Mouse (Mus musculus) heart, postnatal 25 days (tissue): ENCODE data around the gene Zbtb12. TPM values are rescaled to one million over a fixed set of nuclear protein-coding genes. Genes with fewer than 3 reads are reported as not detected.
"Not testable (repeated sequence)": the region's sequence is repeated elsewhere in the genome, so short reads cannot be mapped to it uniquely, and the experiment has no call there.

Experiments used
- DNase-seq: peaks from one replicate; pipeline ENCODE4 v3.0.0; 2022; ENCODE audit warnings: low spot score
- intact Hi-C: fragments of 180-260 bp; cut with DNase I; formaldehyde crosslinking; loops from one replicate; pipeline ENCODE4 v1.15.1; 2025
- total RNA-seq, 2 experiments: library from RNA; stranded (reverse); gene quantifications; 2 replicates each; pipeline ENCODE4 v1.2.3; 2021

Gene Zbtb12
- total RNA-seq, 2 experiments from 2014 or later = 6.4 to 7.4 TPM

DNA sequence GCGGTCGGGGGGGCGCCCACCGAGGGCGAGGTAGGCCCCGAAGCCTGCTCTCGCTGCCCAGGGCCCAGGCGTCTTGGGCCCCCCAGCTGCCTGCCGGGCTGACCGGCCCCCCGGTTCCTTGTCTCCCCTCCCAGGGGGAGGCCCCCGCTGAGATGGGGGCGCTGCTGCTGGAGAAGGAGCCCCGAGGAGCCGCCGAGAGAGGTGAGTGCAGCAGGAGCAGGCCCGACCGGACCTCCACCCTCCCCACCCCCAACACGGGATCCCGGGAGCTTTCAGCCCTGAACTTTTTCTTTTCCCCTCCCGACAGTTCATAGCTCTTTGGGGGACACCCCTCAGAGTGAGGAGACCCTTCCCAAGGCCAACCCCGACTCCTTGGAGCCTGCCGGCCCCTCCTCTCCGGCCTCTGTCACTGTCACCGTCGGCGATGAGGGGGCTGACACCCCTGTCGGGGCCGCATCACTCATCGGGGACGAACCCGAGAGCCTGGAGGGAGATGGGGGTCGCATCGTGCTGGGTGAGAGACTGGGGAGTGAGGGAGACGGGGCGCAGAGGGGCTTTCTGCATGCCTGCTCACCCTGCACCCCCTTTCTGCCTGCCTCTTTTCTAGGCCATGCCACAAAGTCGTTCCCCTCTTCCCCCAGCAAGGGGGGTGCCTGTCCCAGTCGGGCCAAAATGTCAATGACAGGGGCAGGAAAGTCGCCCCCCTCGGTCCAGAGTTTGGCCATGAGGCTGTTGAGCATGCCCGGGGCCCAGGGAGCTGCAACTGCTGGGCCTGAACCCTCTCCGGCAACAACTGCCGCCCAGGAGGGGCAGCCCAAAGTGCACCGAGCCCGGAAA is 20.0 kb downstream of the Zbtb12 start:
- intact Hi-C loops = no loop called here
- no peak for DNase-seq

- intact Hi-C loops = no loop called here
- no peak for DNase-seq
Observed at GRCm38 (mm10) chr17:34899890-34900243, 20.6 kb downstream of the Zbtb12 start.

DNA sequence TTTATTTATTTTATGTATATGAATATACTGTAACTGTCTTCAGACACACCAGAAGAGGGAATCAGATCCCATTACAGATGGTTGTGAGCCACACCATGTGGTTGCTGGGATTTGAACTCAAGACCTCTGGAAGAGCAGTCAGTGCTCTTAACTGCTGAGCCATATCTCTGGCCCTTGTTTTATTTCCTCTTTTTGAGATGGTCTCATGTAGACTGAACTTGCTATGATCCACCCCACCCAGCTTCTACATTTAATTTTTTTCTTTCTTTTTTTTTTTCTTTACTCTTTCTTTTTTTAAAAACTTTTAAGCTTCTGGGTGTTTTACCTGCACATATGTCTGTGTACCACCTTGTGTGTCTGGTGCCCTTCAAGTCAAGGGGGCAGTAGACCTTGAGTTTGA is 21.5 kb downstream of the Zbtb12 start:
- DNase-seq, intact Hi-C loops: not testable (repeated sequence)

DNA sequence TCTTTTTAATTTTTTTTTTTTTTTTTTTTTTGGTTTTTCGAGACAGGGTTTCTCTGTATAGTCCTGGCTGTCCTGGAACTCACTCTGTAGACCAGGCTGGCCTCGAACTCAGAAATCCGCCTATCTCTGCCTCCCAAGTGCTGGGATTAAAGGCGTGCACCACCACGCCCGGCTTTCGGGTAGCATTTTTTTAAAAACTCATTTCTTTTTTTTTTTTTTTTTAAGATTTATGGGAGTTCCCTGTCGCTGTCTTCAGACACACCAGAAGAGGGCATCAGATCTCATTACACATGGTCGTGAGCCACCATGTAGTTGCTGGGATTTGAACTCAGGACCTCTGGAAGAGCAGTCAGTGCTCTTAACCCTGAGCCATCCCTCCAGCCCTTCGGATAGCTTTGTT is 22.7 kb downstream of the Zbtb12 start:
- DNase-seq, intact Hi-C loops: not testable (repeated sequence)

DNA sequence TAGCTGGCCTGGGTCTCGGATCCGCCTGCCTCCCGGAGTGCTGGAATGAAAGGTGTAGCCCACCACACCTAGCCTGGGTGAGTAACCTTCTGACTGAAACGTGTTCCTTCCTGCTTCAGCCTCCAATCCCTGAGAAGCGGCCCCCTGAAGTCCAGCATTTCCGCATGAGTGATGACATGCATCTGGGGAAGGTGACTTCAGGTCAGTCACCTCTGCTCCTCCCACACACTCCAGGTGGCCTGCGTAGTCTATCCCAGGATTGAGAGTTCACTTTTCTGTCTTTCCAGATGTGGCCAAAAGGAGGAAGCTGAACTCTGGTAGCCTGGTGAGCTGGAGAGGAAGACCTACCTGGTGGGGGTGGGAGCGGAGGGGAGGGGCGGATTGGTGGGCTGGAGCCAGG is 23.6 kb downstream of the Zbtb12 start:
- intact Hi-C loops = no loop called here
- no peak for DNase-seq

DNA sequence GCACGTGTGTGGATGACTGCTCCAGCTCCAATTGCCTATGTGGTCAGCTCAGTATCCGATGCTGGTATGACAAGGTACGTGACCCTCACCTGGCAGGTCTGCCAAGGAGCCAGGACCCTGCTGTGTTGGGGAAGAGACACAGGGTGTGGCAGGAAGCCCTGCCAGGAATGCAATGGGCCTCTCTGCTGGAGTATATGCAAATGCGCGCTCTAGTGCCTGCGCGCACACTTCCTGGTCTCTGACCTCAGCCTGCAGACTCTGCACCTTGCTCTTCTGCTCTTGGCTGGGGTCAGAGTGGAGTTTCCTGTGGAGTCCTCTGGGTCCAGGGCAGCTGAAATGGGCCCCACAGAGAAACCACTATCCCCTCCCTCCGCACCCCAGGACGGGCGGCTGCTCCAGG is 31.7 kb downstream of the Zbtb12 start:
- intact Hi-C loops = no loop called here
- DNase-seq = no peak

GRCm38 (mm10) chr17:34911945-34912351 is 32.7 kb downstream of the Zbtb12 start:
- DNase-seq = no peak
- intact Hi-C loops = loop anchor here (1.0 kb wide), 1 partner anchor 57 kb away; no protein-coding TSS in a partner anchor

- intact Hi-C loops = no loop called here
- DNase-seq = no peak
Observed at GRCm38 (mm10) chr17:34913930-34914665, 34.8 kb downstream of the Zbtb12 start, which contains the start of gene Slc44a4. Gene Slc44a4, plus strand, starts transcription at chr17:34914466.

DNA sequence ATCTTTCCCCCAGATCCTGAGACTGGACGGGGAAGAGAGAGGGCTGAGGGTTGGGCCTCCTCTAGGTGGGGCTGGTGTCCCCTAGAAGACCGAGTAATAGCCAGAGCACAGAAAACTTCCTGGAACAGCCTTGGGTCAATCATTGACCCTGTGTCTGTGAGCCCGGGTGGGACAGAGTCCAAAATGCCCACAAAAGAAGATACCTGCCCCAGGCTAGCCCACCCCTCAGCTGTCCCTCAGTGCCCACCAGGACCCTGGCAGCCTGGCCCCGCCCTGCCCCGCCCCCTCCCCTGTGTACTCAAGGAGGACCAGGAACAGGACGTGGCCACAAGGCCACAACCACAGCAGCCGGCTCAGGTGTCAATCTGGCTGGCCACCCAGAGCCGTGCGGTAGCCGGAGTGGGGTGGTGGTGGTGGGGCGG is 36.1 kb downstream of the Zbtb12 start:
- intact Hi-C loops = no loop called here
- no peak for DNase-seq

DNA sequence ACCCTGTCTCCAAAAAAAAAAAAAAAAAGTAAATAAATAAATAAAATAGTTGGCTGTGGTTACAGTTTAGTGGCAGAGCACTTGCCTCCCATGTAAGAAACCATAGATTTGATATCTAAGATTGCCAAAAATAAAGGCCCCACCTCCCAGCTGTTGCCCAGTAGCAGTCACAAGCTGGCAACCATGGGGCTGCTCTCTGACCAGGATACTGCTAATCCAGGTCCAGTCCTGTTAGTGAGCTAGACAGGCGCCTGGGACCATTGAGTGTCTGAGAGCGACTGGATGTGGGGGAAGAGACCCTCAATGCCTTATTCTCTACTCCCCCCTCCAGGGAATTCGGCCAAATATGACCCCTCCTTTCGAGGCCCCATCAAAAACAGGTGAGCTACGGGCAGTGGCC is 37.0 kb downstream of the Zbtb12 start:
- no peak for DNase-seq

DNA sequence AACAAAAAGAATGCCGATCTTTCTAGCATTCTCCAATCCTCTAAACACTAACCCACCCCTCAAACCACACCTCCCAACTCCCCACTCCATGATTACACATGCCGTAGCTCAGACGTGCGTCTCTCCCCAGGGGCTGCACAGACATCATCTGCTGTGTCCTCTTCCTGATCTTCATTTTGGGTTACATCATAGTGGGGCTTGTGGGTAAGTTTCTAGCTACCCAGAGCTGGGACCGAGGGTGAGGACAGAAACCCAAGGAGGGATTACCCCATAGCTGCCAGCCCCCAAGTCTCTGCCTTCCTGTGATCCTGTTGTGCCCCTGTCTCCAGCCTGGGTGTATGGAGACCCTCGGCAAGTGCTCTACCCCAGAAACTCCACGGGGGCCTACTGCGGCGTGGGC is 37.9 kb downstream of the Zbtb12 start:
- intact Hi-C loops = no loop called here
- no peak for DNase-seq

More for the DNA sequence above, 37.0 kb downstream of the Zbtb12 start:
- intact Hi-C loops = no loop called here

- DNase-seq = no peak
- intact Hi-C loops = no loop called here
Observed at GRCm38 (mm10) chr17:34922939-34923338, 43.7 kb downstream of the Zbtb12 start.

GRCm38 (mm10) chr17:34924258-34924657 is 45.0 kb downstream of the Zbtb12 start:
- DNase-seq = no peak
- intact Hi-C loops = no loop called here

GRCm38 (mm10) chr17:34927306-34928019 is 48.2 kb downstream of the Zbtb12 start:
- no peak for DNase-seq

GRCm38 (mm10) chr17:34928841-34929240 is 49.6 kb downstream of the Zbtb12 start:
- intact Hi-C loops = no loop called here
- DNase-seq = no peak

More at GRCm38 (mm10) chr17:34927306-34928019, 48.2 kb downstream of the Zbtb12 start:
- intact Hi-C loops = no loop called here

DNA sequence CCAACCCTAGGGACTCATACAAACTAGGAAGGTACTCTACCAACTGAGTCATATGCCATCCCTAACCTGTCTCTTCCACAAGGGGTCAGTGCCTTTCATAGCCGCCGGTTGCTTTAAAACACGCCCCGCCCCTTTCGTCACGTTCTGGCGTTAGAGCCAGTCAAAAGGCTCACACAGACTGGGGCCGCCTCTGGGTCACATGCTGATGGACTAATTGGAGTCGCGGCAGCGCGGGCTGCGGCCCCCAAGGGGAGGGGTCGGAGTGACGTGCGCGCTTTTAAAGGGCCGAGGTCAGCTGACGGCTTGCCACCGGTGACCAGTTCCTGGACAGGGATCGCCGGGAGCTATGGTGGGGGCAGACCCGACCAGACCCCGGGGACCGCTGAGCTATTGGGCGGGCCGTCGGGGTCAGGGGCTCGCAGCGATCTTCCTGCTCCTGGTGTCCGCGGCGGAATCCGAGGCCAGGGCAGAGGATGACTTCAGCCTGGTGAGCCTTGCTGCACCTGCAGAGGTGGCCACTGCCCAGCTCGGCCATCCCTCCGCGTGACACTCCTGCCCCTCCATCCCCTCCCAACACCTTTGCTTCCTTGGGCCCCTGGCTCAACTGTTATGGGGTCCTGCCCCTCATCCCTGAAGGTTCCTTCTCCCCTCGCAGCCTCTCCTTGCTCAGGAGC is 51.9 kb downstream of the Zbtb12 start, which contains the start of gene Neu1:
Neu1 (plus strand) TSS at position 193 of the 674 bp plus-strand sequence.
- intact Hi-C loops = loop anchor here (2.0 to 10.0 kb wide), 2 partner anchors 22 to 54 kb away; partner anchors contain the start of gene Lsm2
- peak; percentile 98 for DNase-seq

DNA sequence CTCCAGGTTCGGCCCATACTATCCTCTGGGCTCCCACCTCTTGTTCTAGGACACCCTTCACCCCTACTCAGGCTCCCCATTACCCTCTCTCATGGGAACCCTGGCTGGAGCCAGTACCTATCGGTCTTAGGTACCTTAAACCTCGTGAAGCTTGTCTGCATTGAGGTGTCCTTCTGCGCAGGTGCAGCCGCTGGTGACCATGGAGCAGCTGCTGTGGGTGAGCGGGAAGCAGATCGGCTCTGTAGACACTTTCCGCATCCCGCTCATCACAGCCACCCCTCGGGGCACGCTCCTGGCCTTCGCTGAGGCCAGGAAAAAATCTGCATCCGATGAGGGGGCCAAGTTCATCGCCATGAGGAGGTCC is 52.4 kb downstream of the Zbtb12 start:
- intact Hi-C loops = loop anchor here (2.0 to 10.0 kb wide), 2 partner anchors 21 to 53 kb away; partner anchors contain the start of gene Lsm2
- DNase-seq = no peak

GRCm38 (mm10) chr17:34932287-34932686 is 53.0 kb downstream of the Zbtb12 start:
- intact Hi-C loops = loop anchor here (10.0 kb wide), 1 partner anchor 53 kb away; the partner anchor contains the start of gene Lsm2
- DNase-seq = no peak

DNA sequence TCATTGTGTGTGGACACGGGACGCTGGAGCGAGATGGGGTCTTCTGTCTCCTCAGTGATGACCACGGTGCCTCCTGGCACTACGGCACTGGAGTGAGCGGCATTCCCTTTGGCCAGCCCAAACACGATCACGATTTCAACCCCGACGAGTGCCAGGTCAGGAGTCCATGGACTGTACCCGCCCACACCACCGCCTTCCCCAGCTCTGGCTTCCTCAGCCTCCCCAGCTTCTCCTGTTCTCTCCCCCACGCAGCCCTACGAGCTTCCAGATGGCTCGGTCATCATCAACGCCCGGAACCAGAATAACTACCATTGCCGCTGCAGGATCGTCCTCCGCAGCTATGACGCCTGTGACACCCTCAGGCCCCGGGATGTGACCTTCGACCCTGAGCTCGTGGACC is 54.7 kb downstream of the Zbtb12 start:
- DNase-seq = no peak
- intact Hi-C loops = loop anchor here (10.0 kb wide), 1 partner anchor 51 kb away; the partner anchor contains the start of gene Lsm2
